Mouse (Mus musculus): ENCODE results near the gene Tead1. TPM values are rescaled to one million over a fixed set of nuclear protein-coding genes. Genes with fewer than 3 reads are reported as not detected.

Tead1 gene
- polyA plus RNA-seq, 1 experiment from 2014 or later: 12.3 TPM

DNA sequence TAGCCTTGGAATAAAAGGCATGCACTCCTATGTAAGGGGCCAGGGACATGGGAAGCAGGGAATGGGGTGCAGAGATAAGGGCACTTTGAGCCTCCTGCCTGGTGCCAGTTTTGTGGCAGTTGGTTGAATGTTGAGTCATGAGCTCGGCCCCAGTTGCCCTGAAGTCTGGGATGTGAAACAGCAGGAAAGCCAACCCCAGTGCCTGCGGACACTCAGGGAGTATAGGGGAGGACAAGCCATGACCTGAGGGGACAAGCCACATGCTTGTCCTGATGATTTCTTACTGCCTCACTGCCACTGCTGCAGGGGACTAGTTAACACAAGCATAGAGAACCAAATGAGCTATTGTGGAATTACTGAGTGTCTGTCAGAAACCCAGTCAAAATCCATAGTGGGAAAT lies 228.3 kb downstream of the Tead1 start:
- Histone ChIP-seq H3K27me3 (ENCODE audit: control insufficient read depth, insufficient read depth, low read length) (no peaks in the 10 kb centered on the region), H3K36me3 (ENCODE audit: control insufficient read depth, insufficient read depth, low read length) (no peaks in the 10 kb centered on the region), H3K9ac (ENCODE audit: low read length) (no peak overlapping the region), H3K4me1 (ENCODE audit: control insufficient read depth, insufficient read depth, low read length) (no peaks in the 10 kb centered on the region), H3K4me3 (ENCODE audit: low read depth, low read length) (no peak overlapping the region), H3K9me3 (ENCODE audit: control insufficient read depth, low read length) (no peaks in the 10 kb centered on the region), H3K4me2 (no peak overlapping the region), H3K27ac (ENCODE audit: low read depth, low read length) (no peak overlapping the region)
- WGBS: 79% methylated on average over 2 of the region's 2 CpGs
- no peak for DNase-seq (ENCODE audit: low spot score, missing footprints)
- ATAC-seq (ENCODE audit: low FRiP score): no peak

- Histone ChIP-seq H3K27me3 (ENCODE audit: control insufficient read depth, insufficient read depth, low read length) (no peaks in the 10 kb centered on the region), H3K9me3 (ENCODE audit: control insufficient read depth, low read length) (no peaks in the 10 kb centered on the region), H3K4me1 (ENCODE audit: control insufficient read depth, insufficient read depth, low read length) (no peaks in the 10 kb centered on the region), H3K4me2 (no peak overlapping the region), H3K4me3 (ENCODE audit: low read depth, low read length) (no peak overlapping the region), H3K27ac (ENCODE audit: low read depth, low read length) (no peak overlapping the region), H3K9ac (ENCODE audit: low read length) (no peak overlapping the region), H3K36me3 (ENCODE audit: control insufficient read depth, insufficient read depth, low read length) (no peaks in the 10 kb centered on the region)
- 85% methylated on average over 10 of the region's 10 CpGs for WGBS
- no peak for DNase-seq (ENCODE audit: low spot score, missing footprints)
- no peak for ATAC-seq (ENCODE audit: low FRiP score)
Observed at GRCm38 (mm10) chr7:112909164-112909563, 230.0 kb downstream of the Tead1 start.

GRCm38 (mm10) chr7:112912969-112913368 lies 233.9 kb downstream of the Tead1 start:
- no peaks in the 10 kb centered on the region for H3K9me3 ChIP-seq (ENCODE audit: control insufficient read depth, low read length)
- DNase-seq (ENCODE audit: low spot score, missing footprints) (no peak), ATAC-seq (ENCODE audit: low FRiP score) (no peak)
- no peak overlapping the region for H3K9ac ChIP-seq (ENCODE audit: low read length)
- H3K27ac ChIP-seq (ENCODE audit: low read depth, low read length): no peak overlapping the region
- H3K36me3 ChIP-seq (ENCODE audit: control insufficient read depth, insufficient read depth, low read length): no peaks in the 10 kb centered on the region
- H3K27me3 ChIP-seq (ENCODE audit: control insufficient read depth, insufficient read depth, low read length): no peaks in the 10 kb centered on the region
- H3K4me2 ChIP-seq: no peak overlapping the region
- WGBS: 81% methylated on average over 3 of the region's 3 CpGs
- H3K4me3 ChIP-seq (ENCODE audit: low read depth, low read length): no peak overlapping the region
- H3K4me1 ChIP-seq (ENCODE audit: control insufficient read depth, insufficient read depth, low read length): peaks cover 9% of the 10 kb centered on the region

DNA sequence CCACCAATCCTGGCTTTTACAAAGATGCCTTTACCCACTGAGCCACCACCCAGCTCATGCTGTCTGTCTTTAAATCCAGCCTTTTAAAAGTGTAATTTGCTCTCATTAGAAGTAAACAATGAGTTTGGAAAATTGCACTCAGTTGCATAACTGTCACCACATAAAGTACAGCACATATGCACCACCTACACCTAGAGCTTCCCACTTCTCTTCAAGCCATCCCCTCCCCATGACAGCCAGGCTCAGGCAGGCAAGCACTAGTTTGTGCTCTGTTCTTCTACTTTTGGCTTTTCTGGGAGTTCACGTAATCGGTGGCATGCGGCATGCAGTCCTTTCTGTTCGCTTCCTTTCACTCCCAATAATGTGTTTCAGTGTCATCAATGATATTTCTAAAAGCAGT lies 236.5 kb downstream of the Tead1 start:
- Histone ChIP-seq H3K9me3 (ENCODE audit: control insufficient read depth, low read length) (no peaks in the 10 kb centered on the region), H3K27ac (ENCODE audit: low read depth, low read length) (no peak overlapping the region), H3K36me3 (ENCODE audit: control insufficient read depth, insufficient read depth, low read length) (no peaks in the 10 kb centered on the region), H3K27me3 (ENCODE audit: control insufficient read depth, insufficient read depth, low read length) (no peaks in the 10 kb centered on the region), H3K4me2 (no peak overlapping the region), H3K4me3 (ENCODE audit: low read depth, low read length) (no peak overlapping the region), H3K9ac (ENCODE audit: low read length) (no peak overlapping the region), H3K4me1 (ENCODE audit: control insufficient read depth, insufficient read depth, low read length) (peaks cover 15% of the 10 kb centered on the region)
- ATAC-seq (ENCODE audit: low FRiP score) (no peak), DNase-seq (ENCODE audit: low spot score, missing footprints) (no peak)
- 83% methylated on average over 4 of the region's 4 CpGs for WGBS

DNA sequence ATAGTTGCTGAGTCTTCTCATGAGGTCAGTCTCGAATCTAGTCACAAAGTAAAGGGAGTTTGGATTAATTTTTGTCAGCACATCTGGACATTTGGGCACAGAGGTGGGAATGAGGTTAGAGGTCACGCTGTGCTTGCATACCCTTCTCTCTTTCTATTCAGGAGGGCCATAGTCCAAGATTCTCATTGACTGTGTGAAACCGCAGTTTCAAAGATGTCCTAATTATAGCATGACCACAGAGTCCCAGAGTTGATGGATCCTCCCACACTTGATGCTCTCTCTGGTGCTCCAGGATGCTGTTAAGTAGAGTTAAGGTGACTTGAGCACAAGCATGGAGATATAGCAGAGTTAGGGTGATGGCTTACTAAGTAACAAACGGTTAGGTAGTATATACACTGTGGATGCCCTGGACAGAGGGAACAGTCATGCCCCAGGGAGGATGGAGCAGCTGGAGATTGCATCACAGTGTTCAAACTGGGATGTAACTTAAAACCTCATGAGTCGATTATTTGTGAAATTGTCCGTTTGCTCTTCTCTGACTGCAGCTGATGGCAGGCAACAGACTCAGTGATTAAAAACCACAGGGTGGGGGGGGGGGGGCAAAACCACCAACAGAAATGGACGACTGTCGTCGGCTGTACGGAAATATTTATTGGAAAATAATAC lies 238.6 kb downstream of the Tead1 start:
- no peak overlapping the region for H3K4me2 ChIP-seq
- no peaks in the 10 kb centered on the region for H3K9me3 ChIP-seq (ENCODE audit: control insufficient read depth, low read length)
- H3K9ac ChIP-seq (ENCODE audit: low read length): no peak overlapping the region
- DNase-seq (ENCODE audit: low spot score, missing footprints) (no peak), ATAC-seq (ENCODE audit: low FRiP score) (no peak)
- no peaks in the 10 kb centered on the region for H3K27me3 ChIP-seq (ENCODE audit: control insufficient read depth, insufficient read depth, low read length)
- H3K4me1 ChIP-seq (ENCODE audit: control insufficient read depth, insufficient read depth, low read length): peaks cover 16% of the 10 kb centered on the region
- 65% methylated on average over 10 of the region's 10 CpGs for WGBS
- H3K36me3 ChIP-seq (ENCODE audit: control insufficient read depth, insufficient read depth, low read length): no peaks in the 10 kb centered on the region
- no peak overlapping the region for H3K27ac ChIP-seq (ENCODE audit: low read depth, low read length)
- H3K4me3 ChIP-seq (ENCODE audit: low read depth, low read length): no peak overlapping the region

GRCm38 (mm10) chr7:112918279-112918991 lies 239.3 kb downstream of the Tead1 start:
- DNase-seq (ENCODE audit: low spot score, missing footprints): no peak
- no peak overlapping the region for H3K4me3 ChIP-seq (ENCODE audit: low read depth, low read length)
- no peaks in the 10 kb centered on the region for H3K27me3 ChIP-seq (ENCODE audit: control insufficient read depth, insufficient read depth, low read length)
- H3K9me3 ChIP-seq (ENCODE audit: control insufficient read depth, low read length): no peaks in the 10 kb centered on the region
- no peak overlapping the region for H3K27ac ChIP-seq (ENCODE audit: low read depth, low read length)
- no peaks in the 10 kb centered on the region for H3K36me3 ChIP-seq (ENCODE audit: control insufficient read depth, insufficient read depth, low read length)
- H3K4me1 ChIP-seq (ENCODE audit: control insufficient read depth, insufficient read depth, low read length): peaks cover 19% of the 10 kb centered on the region
- WGBS: 61% methylated on average over 22 of the region's 22 CpGs
- H3K9ac ChIP-seq (ENCODE audit: low read length): no peak overlapping the region
- peak; percentile 56; the same call in 1 of the 2 replicates for ATAC-seq (ENCODE audit: low FRiP score)
- no peak overlapping the region for H3K4me2 ChIP-seq

DNA sequence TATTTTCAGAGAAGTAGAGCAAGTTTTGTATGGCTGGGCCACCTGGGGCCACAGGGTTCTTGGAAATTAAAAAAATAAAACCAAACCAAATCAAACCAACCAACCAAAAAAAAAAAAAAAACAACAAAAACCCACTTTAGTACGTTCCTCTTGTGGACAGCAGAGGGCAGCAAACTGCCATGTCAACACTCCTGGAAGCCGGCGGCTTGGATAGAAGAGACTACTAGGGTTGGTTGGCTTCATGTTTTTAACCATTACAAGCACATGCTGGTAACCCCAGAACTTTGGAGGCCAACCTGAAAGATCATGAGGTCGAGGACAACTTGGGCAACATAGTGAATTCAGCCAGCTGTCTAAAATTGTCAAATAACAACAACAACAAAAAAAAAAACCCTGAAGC lies 240.7 kb downstream of the Tead1 start:
- Histone ChIP-seq H3K4me1 (ENCODE audit: control insufficient read depth, insufficient read depth, low read length) (peaks cover 19% of the 10 kb centered on the region), H3K4me2 (no peak overlapping the region), H3K9ac (ENCODE audit: low read length) (no peak overlapping the region), H3K9me3 (ENCODE audit: control insufficient read depth, low read length) (no peaks in the 10 kb centered on the region), H3K27ac (ENCODE audit: low read depth, low read length) (no peak overlapping the region), H3K4me3 (ENCODE audit: low read depth, low read length) (no peak overlapping the region), H3K27me3 (ENCODE audit: control insufficient read depth, insufficient read depth, low read length) (no peaks in the 10 kb centered on the region), H3K36me3 (ENCODE audit: control insufficient read depth, insufficient read depth, low read length) (no peaks in the 10 kb centered on the region)
- 2% methylated on average over 4 of the region's 4 CpGs for WGBS
- DNase-seq (ENCODE audit: low spot score, missing footprints) (no peak), ATAC-seq (ENCODE audit: low FRiP score) (no peak)

- 40% methylated on average over 4 of the region's 4 CpGs for WGBS
- ATAC-seq (ENCODE audit: low FRiP score) (no peak), DNase-seq (ENCODE audit: low spot score, missing footprints) (no peak)
- H3K9me3 ChIP-seq (ENCODE audit: control insufficient read depth, low read length): no peaks in the 10 kb centered on the region
- H3K4me1 ChIP-seq (ENCODE audit: control insufficient read depth, insufficient read depth, low read length): peaks cover 12% of the 10 kb centered on the region; the same call in 1 of the 2 replicates
- no peaks in the 10 kb centered on the region for H3K36me3 ChIP-seq (ENCODE audit: control insufficient read depth, insufficient read depth, low read length)
- H3K27ac ChIP-seq (ENCODE audit: low read depth, low read length): no peak overlapping the region
- no peak overlapping the region for H3K4me2 ChIP-seq
- H3K4me3 ChIP-seq (ENCODE audit: low read depth, low read length): no peak overlapping the region
- no peaks in the 10 kb centered on the region for H3K27me3 ChIP-seq (ENCODE audit: control insufficient read depth, insufficient read depth, low read length)
- no peak overlapping the region for H3K9ac ChIP-seq (ENCODE audit: low read length)
Observed at GRCm38 (mm10) chr7:112922801-112923200, 243.7 kb downstream of the Tead1 start.

DNA sequence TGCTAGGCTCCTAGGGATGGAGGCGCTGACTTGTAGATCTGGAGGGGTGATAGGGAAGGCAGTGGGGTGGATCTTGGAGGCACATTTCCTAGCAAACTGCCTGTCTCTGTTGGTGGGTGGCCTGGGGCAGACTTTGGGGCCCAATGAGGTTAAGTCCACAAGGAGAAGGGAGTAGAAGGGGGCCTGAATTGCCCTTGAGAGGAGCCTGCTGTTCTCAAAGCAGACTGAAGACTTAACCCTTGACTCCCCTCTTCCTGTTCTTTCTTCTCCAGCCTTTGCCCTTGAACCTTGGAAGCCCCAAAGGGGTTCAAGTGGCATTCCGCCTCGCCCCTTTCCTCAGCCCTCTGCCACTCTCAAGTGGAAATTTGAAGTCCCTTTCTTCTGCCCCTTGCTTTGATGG lies 244.6 kb downstream of the Tead1 start:
- peaks cover 5% of the 10 kb centered on the region; the same call in 1 of the 2 replicates for H3K4me1 ChIP-seq (ENCODE audit: control insufficient read depth, insufficient read depth, low read length)
- H3K27ac ChIP-seq (ENCODE audit: low read depth, low read length): no peak overlapping the region
- no peak overlapping the region for H3K9ac ChIP-seq (ENCODE audit: low read length)
- H3K4me2 ChIP-seq: no peak overlapping the region
- 71% methylated on average over 3 of the region's 3 CpGs for WGBS
- no peaks in the 10 kb centered on the region for H3K36me3 ChIP-seq (ENCODE audit: control insufficient read depth, insufficient read depth, low read length)
- H3K9me3 ChIP-seq (ENCODE audit: control insufficient read depth, low read length): no peaks in the 10 kb centered on the region
- no peak for DNase-seq (ENCODE audit: low spot score, missing footprints)
- no peaks in the 10 kb centered on the region for H3K27me3 ChIP-seq (ENCODE audit: control insufficient read depth, insufficient read depth, low read length)
- no peak overlapping the region for H3K4me3 ChIP-seq (ENCODE audit: low read depth, low read length)
- ATAC-seq (ENCODE audit: low FRiP score): no peak

Data from midbrain, embryonic 11.5 days (tissue).